Mouse (Mus musculus) G1E (cell line): Measurements from ENCODE around the gene Rnf187.

Experiments used
- CTCF ChIP-seq: IDR thresholded peaks from 2 replicates; pipeline ENCODE4 v1.5.1; 2012; ENCODE audit warnings: low read depth, low read length, inconsistent platforms, mixed read lengths
- TAL1 ChIP-seq: conservative IDR thresholded peaks from 2 replicates; pipeline ENCODE4 v1.6.1; 2012; ENCODE audit warnings: low read depth, low read length, inconsistent platforms, mixed read lengths

GRCm38 (mm10) chr11:58978027-58978705 lies 39.5 kb upstream of the Rnf187 start, which contains the start of gene Trim11:
- TF ChIP-seq CTCF (no peak), TAL1 (no peak)
